Mouse (Mus musculus) hindbrain, embryonic 15.5 days (tissue): ENCODE data around the gene Zfp90. TPM values are rescaled to one million over a fixed set of nuclear protein-coding genes. Genes with fewer than 3 reads are reported as not detected.
A peak's percentile ranks its signal among the peaks of the same experiment; 100 is the strongest.
"Not testable (repeated sequence)": the region's sequence is repeated elsewhere in the genome, so short reads cannot be mapped to it uniquely, and the experiment has no call there.

Experiments
- ATAC-seq: fragments of 200-750 bp; cut with Nextera tagmentation; 2 replicates; pipeline ENCODE4 v1.8.0; 2017; ENCODE audit warnings: low read depth, moderate number of reproducible peaks, moderate TSS enrichment; ENCODE audit not compliant: low FRiP score
- H3K27ac ChIP-seq: fragments of 300-500 bp; sonication (generic); replicated peaks from 2 replicates; pipeline ENCODE4 v1.5.1; 2015; ENCODE audit warnings: mild to moderate bottlenecking, inconsistent platforms
- H3K27me3 ChIP-seq: fragments of 300-500 bp; sonication (generic); 2 replicates; pipeline ENCODE4 v1.6.1; 2015; ENCODE audit warnings: control low read depth, inconsistent platforms
- H3K36me3 ChIP-seq: fragments of 300-500 bp; sonication (generic); 2 replicates; pipeline ENCODE4 v1.6.1; 2015; ENCODE audit warnings: control low read depth, inconsistent platforms
- H3K4me1 ChIP-seq: fragments of 300-500 bp; sonication (generic); replicated peaks from 2 replicates; pipeline ENCODE4 v1.6.1; 2015; ENCODE audit warnings: control low read depth, inconsistent platforms
- H3K4me2 ChIP-seq: fragments of 300-500 bp; sonication (generic); 2 replicates; pipeline ENCODE4 v1.6.1; 2015; ENCODE audit warnings: moderate library complexity, mild to moderate bottlenecking, inconsistent platforms
- H3K4me3 ChIP-seq: fragments of 300-500 bp; sonication (generic); 2 replicates; pipeline ENCODE4 v1.5.1; 2015; ENCODE audit warnings: mild to moderate bottlenecking, inconsistent platforms
- H3K9ac ChIP-seq: fragments of 300-500 bp; sonication (generic); 2 replicates; pipeline ENCODE4 v1.6.1; 2015; ENCODE audit warnings: inconsistent platforms
- H3K9me3 ChIP-seq: fragments of 300-500 bp; sonication (generic); 2 replicates; pipeline ENCODE4 v1.6.1; 2016; ENCODE audit warnings: control low read depth, inconsistent platforms
- WGBS: fragments of 180-500 bp; shearing (Covaris S2); methylation state at CpG from one replicate; pipeline ENCODE4 v1.1.7; 2015; 5-methylcytosine and 5-hydroxymethylcytosine counted together
- polyA plus RNA-seq: library from polyadenylated mRNA; unstranded; fragments of >200 nt; fragmentation: Nextera tagmentation; extraction: Ambion mirVana; gene quantifications from 2 replicates; pipeline ENCODE4 v1.2.1, GENCODE M21; 2015

Zfp90 gene
- polyA plus RNA-seq, 1 experiment from 2014 or later: 40.7 TPM

GRCm38 (mm10) chr8:106403246-106403933 lies 11.7 kb upstream of the Zfp90 start:
- Histone ChIP-seq H3K4me1 (peaks cover 21% of the 10 kb centered on the region), H3K4me2 (no peak overlapping the region), H3K4me3 (no peak overlapping the region), H3K9me3 (no peaks in the 10 kb centered on the region), H3K27me3 (no peaks in the 10 kb centered on the region), H3K9ac (no peak overlapping the region), H3K27ac (no peak overlapping the region), H3K36me3 (no peaks in the 10 kb centered on the region)
- ATAC-seq: peak; percentile 25; the same call in 1 of the 2 replicates
- 40% methylated on average over 12 of the region's 12 CpGs for WGBS

- 46% methylated on average over 3 of the region's 3 CpGs for WGBS
- H3K4me1 ChIP-seq: peaks cover 18% of the 10 kb centered on the region
- H3K4me2 ChIP-seq: no peak overlapping the region
- no peak overlapping the region for H3K27ac ChIP-seq
- H3K36me3 ChIP-seq: no peaks in the 10 kb centered on the region
- no peak for ATAC-seq
- H3K4me3 ChIP-seq: no peak overlapping the region
- no peaks in the 10 kb centered on the region for H3K27me3 ChIP-seq
- H3K9ac ChIP-seq: no peak overlapping the region
- H3K9me3 ChIP-seq: no peaks in the 10 kb centered on the region
Measured at GRCm38 (mm10) chr8:106404825-106405224, 10.3 kb upstream of the Zfp90 start.

DNA sequence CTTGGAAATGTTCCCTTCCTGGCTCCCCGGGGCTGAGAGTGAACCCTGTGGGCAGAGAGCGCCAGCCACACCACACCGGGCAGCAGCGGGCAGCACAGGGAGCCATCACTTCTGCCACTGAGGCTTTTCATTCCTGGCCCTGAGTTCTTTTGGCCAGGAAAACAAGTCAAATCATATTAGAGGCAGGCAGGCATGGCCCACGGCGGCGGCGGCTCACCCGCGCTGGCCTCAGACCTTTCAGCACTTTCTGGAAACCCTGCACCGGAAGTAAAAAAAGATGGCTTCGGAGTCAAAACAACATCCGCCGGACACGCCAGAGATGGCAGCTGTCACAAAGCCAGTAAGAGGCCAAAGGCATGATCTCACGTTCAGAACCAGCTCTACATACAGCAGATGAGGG lies 9.3 kb upstream of the Zfp90 start:
- Histone ChIP-seq H3K4me1 (peaks cover 12% of the 10 kb centered on the region), H3K4me2 (no peak overlapping the region), H3K9me3 (no peaks in the 10 kb centered on the region), H3K4me3 (no peak overlapping the region), H3K27me3 (no peaks in the 10 kb centered on the region), H3K36me3 (no peaks in the 10 kb centered on the region), H3K27ac (no peak overlapping the region), H3K9ac (no peak overlapping the region)
- ATAC-seq: no peak
- 64% methylated on average over 16 of the region's 16 CpGs for WGBS

DNA sequence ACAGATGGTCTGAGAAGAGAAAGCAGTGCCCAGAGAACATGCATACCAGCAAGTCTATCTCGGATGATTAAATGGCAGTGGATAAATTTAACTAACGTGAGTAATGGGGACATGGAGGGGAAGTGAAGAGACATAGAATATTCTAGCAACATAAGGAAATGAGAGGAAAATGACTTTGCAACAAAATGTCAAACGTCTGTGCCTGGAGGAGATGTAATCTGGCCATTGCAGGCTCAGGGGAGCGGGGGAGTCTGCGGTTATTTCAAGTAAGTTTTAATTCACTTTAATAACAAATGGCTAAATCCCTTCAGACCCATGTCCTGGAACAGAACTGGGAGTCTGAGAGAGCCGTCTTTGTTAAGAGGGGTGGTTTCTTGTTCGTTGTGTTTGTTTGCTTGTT lies 5.1 kb upstream of the Zfp90 start:
- no peak for ATAC-seq
- H3K36me3 ChIP-seq: no peaks in the 10 kb centered on the region
- H3K4me2 ChIP-seq: no peak overlapping the region
- no peaks in the 10 kb centered on the region for H3K27me3 ChIP-seq
- H3K9ac ChIP-seq: no peak overlapping the region
- H3K4me3 ChIP-seq: no peak overlapping the region
- no peaks in the 10 kb centered on the region for H3K9me3 ChIP-seq
- no peak overlapping the region for H3K27ac ChIP-seq
- peaks cover 6% of the 10 kb centered on the region for H3K4me1 ChIP-seq
- WGBS: 63% methylated on average over 7 of the region's 7 CpGs

- Histone ChIP-seq H3K27ac (no peak overlapping the region), H3K9ac (no peak overlapping the region), H3K36me3 (no peaks in the 10 kb centered on the region), H3K27me3 (no peaks in the 10 kb centered on the region), H3K4me2 (no peak overlapping the region), H3K4me1 (peaks cover 3% of the 10 kb centered on the region; the same call in 1 of the 2 replicates), H3K4me3 (no peak overlapping the region), H3K9me3 (no peaks in the 10 kb centered on the region)
- ATAC-seq: no peak
- WGBS: 78% methylated on average over 7 of the region's 7 CpGs
Measured at GRCm38 (mm10) chr8:106410564-106410963, 4.6 kb upstream of the Zfp90 start.

DNA sequence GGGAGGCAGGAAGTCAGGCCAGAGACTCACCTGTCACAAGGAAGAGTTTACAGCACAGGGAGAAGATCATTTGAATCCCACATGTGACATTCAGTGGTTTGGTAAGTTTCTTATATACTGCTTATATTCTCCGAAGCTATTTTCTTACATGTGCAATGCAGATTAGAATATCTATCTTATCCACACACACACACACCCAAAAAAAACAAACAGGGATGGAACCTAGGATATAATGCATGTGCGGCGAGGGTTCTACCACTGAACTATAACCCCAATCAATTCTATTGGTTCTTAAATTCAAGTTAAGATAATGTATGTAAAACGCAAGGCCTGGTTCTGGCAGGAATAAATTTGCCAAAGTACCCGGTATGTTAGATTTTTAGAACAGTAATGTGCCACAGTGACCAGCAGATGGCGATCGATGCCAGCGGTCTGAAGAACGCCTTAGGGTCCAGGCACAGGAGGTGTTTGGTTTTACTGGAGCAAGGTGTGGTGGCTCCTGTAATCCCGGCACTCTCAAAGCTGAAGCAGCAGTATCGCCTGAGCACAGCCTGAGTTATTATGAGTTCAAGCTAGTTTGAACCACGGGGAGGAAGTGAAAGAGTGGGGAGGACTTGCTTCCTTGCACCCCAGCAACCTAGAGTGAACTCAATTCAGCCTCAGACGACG lies 3.2 kb upstream of the Zfp90 start:
- H3K4me2 ChIP-seq: no peak overlapping the region
- H3K4me1 ChIP-seq: peaks cover 10% of the 10 kb centered on the region
- H3K27ac ChIP-seq: no peak overlapping the region
- no peaks in the 10 kb centered on the region for H3K27me3 ChIP-seq
- no peak for ATAC-seq
- no peak overlapping the region for H3K9ac ChIP-seq
- H3K36me3 ChIP-seq: no peaks in the 10 kb centered on the region
- 22% methylated on average over 14 of the region's 14 CpGs for WGBS
- H3K4me3 ChIP-seq: no peak overlapping the region
- no peaks in the 10 kb centered on the region for H3K9me3 ChIP-seq

DNA sequence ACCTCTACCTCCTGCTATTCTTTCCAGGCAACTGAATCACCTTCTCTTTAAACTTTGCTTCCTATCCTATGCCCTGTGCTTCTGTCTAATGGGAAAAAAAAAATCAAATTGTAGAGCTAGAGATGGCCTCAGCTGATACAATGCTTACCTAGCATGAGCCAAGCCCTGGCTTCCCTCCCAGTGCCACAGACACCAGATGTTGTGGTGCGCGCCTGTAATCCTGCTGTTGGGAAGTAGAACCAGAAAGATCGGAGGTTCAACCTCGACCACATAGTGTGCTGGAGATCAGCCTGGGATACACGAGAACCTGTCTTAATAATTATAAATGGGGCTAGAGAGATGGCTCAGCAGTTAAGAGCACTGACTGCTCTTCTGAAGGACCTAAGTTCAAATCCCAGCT lies 2.6 kb downstream of the Zfp90 start:
- Histone ChIP-seq H3K4me1 (peaks cover 10% of the 10 kb centered on the region), H3K9ac (no peak overlapping the region), H3K4me3 (no peak overlapping the region), H3K4me2 (no peak overlapping the region), H3K27me3 (no peaks in the 10 kb centered on the region), H3K27ac (no peak overlapping the region), H3K9me3 (peaks cover 4% of the 10 kb centered on the region; the same call in 1 of the 2 replicates), H3K36me3 (peaks cover 50% of the 10 kb centered on the region)
- WGBS: 99% methylated on average over 5 of the region's 5 CpGs
- no peak for ATAC-seq

GRCm38 (mm10) chr8:106431088-106431487 lies 16.0 kb downstream of the Zfp90 start:
- H3K4me1 ChIP-seq: peaks cover 4% of the 10 kb centered on the region; the same call in 1 of the 2 replicates
- ATAC-seq: no peak
- WGBS: 36% methylated on average over 12 of the region's 12 CpGs
- no peak overlapping the region for H3K4me2 ChIP-seq
- H3K27me3 ChIP-seq: no peaks in the 10 kb centered on the region
- H3K4me3 ChIP-seq: no peak overlapping the region
- no peak overlapping the region for H3K27ac ChIP-seq
- H3K36me3 ChIP-seq: peaks cover 19% of the 10 kb centered on the region
- H3K9me3 ChIP-seq: peaks cover under 1% of the 10 kb centered on the region; the same call in 1 of the 2 replicates
- no peak overlapping the region for H3K9ac ChIP-seq

GRCm38 (mm10) chr8:106431952-106432351 lies 16.8 kb downstream of the Zfp90 start:
- H3K4me1 ChIP-seq, H3K9ac ChIP-seq, H3K27me3 ChIP-seq, ATAC-seq, H3K27ac ChIP-seq, H3K4me3 ChIP-seq, H3K4me2 ChIP-seq, H3K9me3 ChIP-seq: not testable (repeated sequence)
- WGBS: 65% methylated on average over 10 of the region's 10 CpGs
- H3K36me3 ChIP-seq: peaks cover 10% of the 10 kb centered on the region

DNA sequence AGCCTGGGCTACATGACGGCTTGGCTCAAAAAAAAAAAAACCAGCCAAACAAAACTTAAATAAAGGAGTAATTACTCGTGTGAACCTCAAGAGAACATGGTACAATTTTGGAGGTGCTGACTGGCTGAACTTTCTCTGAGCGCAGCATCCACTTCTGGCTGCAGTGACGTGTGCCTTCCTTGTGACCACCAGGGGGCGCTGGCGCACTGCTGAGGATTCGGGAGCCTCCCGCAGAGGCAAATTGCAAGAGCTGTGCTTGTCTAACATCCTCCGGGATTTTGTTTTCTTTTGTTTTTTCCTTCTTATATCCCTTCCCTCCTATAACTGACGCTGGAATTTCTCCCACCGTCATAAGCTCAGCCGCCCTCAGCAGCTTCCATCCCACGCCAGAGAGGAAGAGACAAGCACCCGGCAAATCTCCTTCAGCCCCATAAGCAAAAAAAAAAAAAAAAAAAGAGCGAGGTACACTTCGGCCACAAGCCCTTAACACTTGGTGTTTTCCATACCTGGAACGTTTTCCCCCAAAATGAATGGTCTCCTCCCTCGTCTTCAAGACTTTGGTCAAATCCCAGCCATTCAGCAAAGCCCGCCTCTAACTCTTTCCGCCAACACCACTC lies 17.9 kb downstream of the Zfp90 start:
- no peaks in the 10 kb centered on the region for H3K27me3 ChIP-seq
- no peaks in the 10 kb centered on the region for H3K9me3 ChIP-seq
- H3K27ac ChIP-seq: no peak overlapping the region
- H3K36me3 ChIP-seq: peaks cover under 1% of the 10 kb centered on the region
- peak overlapping the region; percentile 37 for H3K4me3 ChIP-seq
- H3K9ac ChIP-seq: peak overlapping the region; percentile 32; the same call in 1 of the 2 replicates
- peak; percentile 62 for ATAC-seq
- H3K4me1 ChIP-seq: peaks cover 4% of the 10 kb centered on the region; the same call in 1 of the 2 replicates
- H3K4me2 ChIP-seq: peak overlapping the region; percentile 58
- WGBS: 11% methylated on average over 20 of the region's 20 CpGs

DNA sequence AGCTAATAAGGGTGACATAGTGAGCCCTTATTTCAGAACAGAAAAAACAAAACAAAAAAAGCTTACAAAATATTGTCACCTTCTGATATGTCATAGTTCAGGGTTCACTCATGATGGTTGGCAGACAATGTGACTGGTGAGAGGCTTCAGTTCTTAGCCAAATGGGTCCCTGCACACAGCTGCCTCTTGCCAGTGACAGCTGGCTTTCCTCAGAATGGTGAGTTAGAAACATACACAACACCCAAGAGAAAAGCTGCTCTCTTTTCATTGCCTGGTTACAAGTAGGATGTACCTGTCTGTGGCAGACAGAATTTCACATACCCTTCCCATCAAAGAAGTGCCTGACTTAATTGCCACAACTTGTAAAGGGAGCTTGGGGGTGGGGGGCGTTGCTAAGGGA lies 18.5 kb downstream of the Zfp90 start:
- Histone ChIP-seq H3K36me3 (no peaks in the 10 kb centered on the region), H3K4me2 (no peak overlapping the region), H3K9me3 (no peaks in the 10 kb centered on the region), H3K9ac (no peak overlapping the region), H3K4me1 (peaks cover 4% of the 10 kb centered on the region; the same call in 1 of the 2 replicates), H3K4me3 (no peak overlapping the region), H3K27me3 (no peaks in the 10 kb centered on the region), H3K27ac (no peak overlapping the region)
- ATAC-seq: no peak
- WGBS: 40% methylated on average over 1 of the region's 1 CpGs

DNA sequence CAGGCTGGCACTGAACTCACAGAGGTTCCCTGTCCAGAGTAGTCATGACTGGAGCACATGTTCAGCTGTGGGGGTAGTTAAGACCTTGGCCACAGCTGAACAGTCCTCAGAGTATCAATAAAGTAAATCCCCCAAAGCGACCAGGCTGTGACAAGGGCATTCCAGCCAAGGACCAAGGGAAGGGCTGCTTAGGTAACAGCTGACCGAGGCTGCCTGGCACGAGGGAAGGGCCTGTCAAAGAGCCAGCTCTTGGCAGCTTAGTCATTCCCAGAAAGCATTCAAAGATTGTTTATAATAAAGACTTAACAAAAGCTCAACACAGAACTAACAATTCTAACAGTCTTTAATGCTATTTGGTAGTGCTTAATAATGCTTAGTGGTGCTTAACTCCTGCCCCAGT lies 22.7 kb downstream of the Zfp90 start:
- H3K9me3 ChIP-seq: no peaks in the 10 kb centered on the region
- H3K36me3 ChIP-seq: no peaks in the 10 kb centered on the region
- H3K4me1 ChIP-seq: peaks cover 4% of the 10 kb centered on the region; the same call in 1 of the 2 replicates
- ATAC-seq: no peak
- no peaks in the 10 kb centered on the region for H3K27me3 ChIP-seq
- 68% methylated on average over 3 of the region's 3 CpGs for WGBS
- no peak overlapping the region for H3K4me3 ChIP-seq
- no peak overlapping the region for H3K4me2 ChIP-seq
- H3K9ac ChIP-seq: no peak overlapping the region
- H3K27ac ChIP-seq: no peak overlapping the region
